Mouse (Mus musculus) thymus, postnatal 4 days (tissue): ENCODE results near the gene Pla2g4e.
"Not testable (repeated sequence)": the region's sequence is repeated elsewhere in the genome, so short reads cannot be mapped to it uniquely, and the experiment has no call there.

Experiments
- DNase-seq: peaks from one replicate; pipeline ENCODE4 v3.0.0; 2021

The Pla2g4e gene

GRCm38 (mm10) chr2:120244679-120245420, at the start of gene Pla2g4e:
TSS of gene Pla2g4e (minus strand) at chr2:120245335.
- DNase-seq: no peak

GRCm38 (mm10) chr2:120291471-120292078, 46.4 kb upstream of the Pla2g4e start:
- DNase-seq: no peak

GRCm38 (mm10) chr2:120288995-120289394, 43.9 kb upstream of the Pla2g4e start, which contains the start of gene Pla2g4d:
TSS of gene Pla2g4d (minus strand) at chr2:120289197.
- DNase-seq: no peak

- DNase-seq: no peak
Observed at GRCm38 (mm10) chr2:120288401-120288800, 43.3 kb upstream of the Pla2g4e start.

GRCm38 (mm10) chr2:120285639-120286038, 40.5 kb upstream of the Pla2g4e start:
- no peak for DNase-seq

- no peak for DNase-seq
Observed at GRCm38 (mm10) chr2:120284705-120285104, 39.6 kb upstream of the Pla2g4e start.

- no peak for DNase-seq
Observed at GRCm38 (mm10) chr2:120284094-120284493, 39.0 kb upstream of the Pla2g4e start.

- no peak for DNase-seq
Observed at GRCm38 (mm10) chr2:120283550-120283949, 38.4 kb upstream of the Pla2g4e start.

GRCm38 (mm10) chr2:120281221-120281620, 36.1 kb upstream of the Pla2g4e start:
- no peak for DNase-seq

- peak; percentile 72 for DNase-seq
Observed at GRCm38 (mm10) chr2:120279961-120280360, 34.8 kb upstream of the Pla2g4e start.

- no peak for DNase-seq
Observed at GRCm38 (mm10) chr2:120276951-120277350, 31.8 kb upstream of the Pla2g4e start.

GRCm38 (mm10) chr2:120268635-120269034, 23.5 kb upstream of the Pla2g4e start:
- peak; percentile 57 for DNase-seq

- no peak for DNase-seq
Observed at GRCm38 (mm10) chr2:120265523-120265922, 20.4 kb upstream of the Pla2g4e start.

GRCm38 (mm10) chr2:120264858-120265257, 19.7 kb upstream of the Pla2g4e start:
- DNase-seq: no peak

GRCm38 (mm10) chr2:120262876-120263275, 17.7 kb upstream of the Pla2g4e start:
- DNase-seq: no peak

GRCm38 (mm10) chr2:120261346-120261745, 16.2 kb upstream of the Pla2g4e start:
- no peak for DNase-seq

GRCm38 (mm10) chr2:120256259-120256658, 11.1 kb upstream of the Pla2g4e start:
- DNase-seq: no peak

- no peak for DNase-seq
Observed at GRCm38 (mm10) chr2:120252644-120253043, 7.5 kb upstream of the Pla2g4e start.

GRCm38 (mm10) chr2:120245421-120246016, 384 bp upstream of the Pla2g4e start:
- DNase-seq: no peak

- no peak for DNase-seq
Observed at GRCm38 (mm10) chr2:120243995-120244394, 1.1 kb downstream of the Pla2g4e start.

GRCm38 (mm10) chr2:120242791-120243467, 2.2 kb downstream of the Pla2g4e start:
- no peak for DNase-seq

- DNase-seq: not testable (repeated sequence)
Observed at GRCm38 (mm10) chr2:120238733-120239132, 6.4 kb downstream of the Pla2g4e start.

GRCm38 (mm10) chr2:120237784-120238183, 7.4 kb downstream of the Pla2g4e start:
- no peak for DNase-seq
